Mouse (Mus musculus): ENCODE results near the gene Ube2v1.

The Ube2v1 gene

GRCm38 (mm10) chr2:167562101-167562500 is 69.8 kb downstream of the Ube2v1 start:
- DNase-seq (ENCODE audit: low spot score in 2 of 2) = no peak

DNA sequence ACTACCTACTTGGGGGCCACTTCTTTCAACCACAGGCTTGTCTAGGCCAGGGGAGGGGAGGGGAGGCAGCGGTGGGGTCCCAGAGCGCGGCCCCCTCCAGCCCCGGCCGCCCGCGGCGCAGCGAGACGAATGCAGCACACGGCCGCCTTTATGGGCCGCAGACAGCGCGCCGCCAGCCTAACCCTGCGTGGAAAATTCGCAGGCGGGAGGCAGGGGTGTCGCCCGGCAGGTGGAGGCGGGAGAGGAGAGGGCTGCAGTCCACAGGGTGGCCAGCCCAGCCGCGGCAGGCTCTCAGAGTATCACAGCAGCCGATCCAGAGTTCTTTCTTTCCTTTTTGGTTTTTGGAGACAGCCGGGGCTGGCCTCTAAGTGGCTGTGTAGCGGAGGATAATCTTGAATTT is 72.5 kb downstream of the Ube2v1 start:
- DNase-seq (ENCODE audit: low spot score in 2 of 2) = no peak
